ENCODE assay signal across 9 mouse cellular contexts in genomic region chr5:140282376-140282775, GRCm38 (mm10). TPM values are rescaled to one million over a fixed set of nuclear protein-coding genes. Genes with fewer than 3 reads are reported as not detected.
A peak's percentile ranks its signal among the peaks of the same experiment; 100 is the strongest.
DNase-seq lines count a peak whose midpoint lies in the region; ATAC-seq and TF ChIP-seq lines count a peak whose summit lies in the region.
"Had no signal": no experiment of that assay in that cellular context is flagged by ENCODE, and none has a peak within 500 bp of the region (broad histone marks: within the 10 kb centered on the region; RNA-seq: fewer than 3 reads in every experiment).

No protein-coding gene starts in this region.

- 85% methylated on average over 8 of the region's 8 CpGs for WGBS in heart, embryonic 16.5 days
- WGBS in heart, embryonic 10.5 days, result 86% methylated on average over 8 of the region's 8 CpGs
- 18% methylated on average over 8 of the region's 8 CpGs for WGBS in cerebellum, adult 2 months
- 82% methylated on average over 8 of the region's 8 CpGs for WGBS in heart, embryonic 12.5 days

- H3K4me2 ChIP-seq in heart, embryonic 16.5 days (ENCODE audit: low read depth, low read length), result no peak overlapping the region
- H3K4me2 ChIP-seq in heart, embryonic 12.5 days, result no peak overlapping the region
- H3K4me2 ChIP-seq: midbrain, embryonic 12.5 days had no signal

- no peak for DNase-seq in heart, embryonic 10.5 days (ENCODE audit: low spot score)
- DNase-seq in cerebellum, adult 2 months, result peak; percentile 44 to 56
- peak; percentile 84 to 88 for DNase-seq in kidney, postnatal 36 days
- DNase-seq in yolk sac, embryonic 10.5 days (ENCODE audit: low spot score), result peak; percentile 16
- DNase-seq in layer of hippocampus, adult 18-20 months (ENCODE audit: low spot score in 2 of 2), result no peak

- no peak overlapping the region for H3K4me3 ChIP-seq in heart, embryonic 16.5 days (ENCODE audit: low read length)
- H3K4me3 ChIP-seq in heart, embryonic 10.5 days, result no peak overlapping the region
- peak overlapping the region; percentile 29 for H3K4me3 ChIP-seq in ES-Bruce4 (ENCODE audit: low read depth, low read length)
- no peak overlapping the region for H3K4me3 ChIP-seq in cerebellum, adult 2 months (replicated peaks; ENCODE audit: insufficient read depth, low read depth, low read length)
- H3K4me3 ChIP-seq in heart, embryonic 12.5 days, result no peak overlapping the region
- H3K4me3 ChIP-seq: midbrain, embryonic 12.5 days had no signal

- no peaks in the 10 kb centered on the region; the same call in 1 of the 2 replicates for H3K36me3 ChIP-seq in heart, embryonic 16.5 days (ENCODE audit: control insufficient read depth, insufficient read depth)
- H3K36me3 ChIP-seq in heart, embryonic 10.5 days, result peaks cover 57% of the 10 kb centered on the region
- H3K36me3 ChIP-seq in ES-Bruce4 (ENCODE audit: control insufficient read depth, insufficient read depth, low read length, poor library complexity, severe bottlenecking), result no peaks in the 10 kb centered on the region
- H3K36me3 ChIP-seq in heart, embryonic 12.5 days, result peaks cover 37% of the 10 kb centered on the region

- no peak for TF ChIP-seq CTCF in ES-Bruce4 (IDR thresholded peaks at IDR 0.05; ENCODE audit: low read depth, low read length)
- TF ChIP-seq CTCF in cerebellum, adult 2 months (IDR thresholded peaks at IDR 0.05; ENCODE audit: borderline replicate concordance, insufficient read depth, low read depth, low read length), result no peak

- peak overlapping the region; percentile 26; the same call in 1 of the 2 replicates for H3K27ac ChIP-seq in heart, embryonic 16.5 days (ENCODE audit: low read length)
- no peak overlapping the region for H3K27ac ChIP-seq in heart, embryonic 10.5 days
- H3K27ac ChIP-seq in ES-Bruce4 (ENCODE audit: insufficient read depth, low read length), result 0 out of 2 replicates have a peak overlapping the region, but pooled peaks have one; percentile 8
- no peak overlapping the region for H3K27ac ChIP-seq in cerebellum, adult 2 months (ENCODE audit: insufficient read depth, low read length)
- H3K27ac ChIP-seq in heart, embryonic 12.5 days (ENCODE audit: poor library complexity, severe bottlenecking), result no peak overlapping the region
- H3K27ac ChIP-seq: midbrain, embryonic 12.5 days had no signal

- peak; percentile 49 for TF ChIP-seq POLR2A in ES-Bruce4 (IDR thresholded peaks at IDR 0.05; ENCODE audit: insufficient read depth, low read length)
- no peak for TF ChIP-seq POLR2A in cerebellum, adult 2 months (IDR thresholded peaks at IDR 0.05; ENCODE audit: borderline replicate concordance, insufficient read depth, low read length)

- ATAC-seq in heart, embryonic 16.5 days (replicated peaks; ENCODE audit: extremely low read depth, insufficient read depth, low FRiP score), result peak; percentile 67
- no peak for ATAC-seq in heart, embryonic 12.5 days (ENCODE audit: insufficient number of reproducible peaks, low FRiP score)

- H3K27me3 ChIP-seq in heart, embryonic 16.5 days (ENCODE audit: control insufficient read depth, insufficient read depth, low read length), result no peaks in the 10 kb centered on the region
- no peaks in the 10 kb centered on the region for H3K27me3 ChIP-seq in heart, embryonic 10.5 days (ENCODE audit: insufficient read depth, poor library complexity, severe bottlenecking)
- no peaks in the 10 kb centered on the region for H3K27me3 ChIP-seq in ES-Bruce4 (ENCODE audit: control insufficient read depth, insufficient read depth, low read length, poor library complexity, severe bottlenecking)
- no peaks in the 10 kb centered on the region for H3K27me3 ChIP-seq in cerebellum, adult 2 months (ENCODE audit: control insufficient read depth, insufficient read depth, low read length)
- H3K27me3 ChIP-seq in heart, embryonic 12.5 days (replicated peaks), result no peaks in the 10 kb centered on the region
- H3K27me3 ChIP-seq: midbrain, embryonic 12.5 days had no signal

- no peaks in the 10 kb centered on the region for H3K9me3 ChIP-seq in heart, embryonic 16.5 days (replicated peaks; ENCODE audit: control insufficient read depth, low read length)
- H3K9me3 ChIP-seq in heart, embryonic 10.5 days, result no peaks in the 10 kb centered on the region
- H3K9me3 ChIP-seq in ES-Bruce4 (replicated peaks; ENCODE audit: control insufficient read depth, insufficient read depth, low read length, poor library complexity, severe bottlenecking), result no peaks in the 10 kb centered on the region
- H3K9me3 ChIP-seq in heart, embryonic 12.5 days (replicated peaks), result no peaks in the 10 kb centered on the region
- H3K9me3 ChIP-seq: midbrain, embryonic 12.5 days had no signal

- no peak for TF ChIP-seq EP300 in ES-Bruce4 (IDR thresholded peaks at IDR 0.05; ENCODE audit: insufficient read depth, low read depth, low read length)

- H3K4me1 ChIP-seq in heart, embryonic 16.5 days (ENCODE audit: control insufficient read depth, insufficient read depth, low read length), result no peaks in the 10 kb centered on the region
- no peaks in the 10 kb centered on the region for H3K4me1 ChIP-seq in heart, embryonic 10.5 days
- peaks cover 3% of the 10 kb centered on the region for H3K4me1 ChIP-seq in ES-Bruce4 (ENCODE audit: control insufficient read depth, insufficient read depth, low read length)
- H3K4me1 ChIP-seq in cerebellum, adult 2 months (ENCODE audit: control insufficient read depth, insufficient read depth, low read length), result peaks cover 7% of the 10 kb centered on the region
- H3K4me1 ChIP-seq in heart, embryonic 12.5 days (replicated peaks), result no peaks in the 10 kb centered on the region

- no peak overlapping the region for H3K9ac ChIP-seq in heart, embryonic 16.5 days (ENCODE audit: low read length)
- no peak overlapping the region; the same call in 1 of the 2 replicates for H3K9ac ChIP-seq in ES-Bruce4 (ENCODE audit: low read depth, poor library complexity, severe bottlenecking)
- no peak overlapping the region for H3K9ac ChIP-seq in heart, embryonic 12.5 days
- H3K9ac ChIP-seq: midbrain, embryonic 12.5 days had no signal

RNA-seq across cellular contexts. Expression of gene Mad1l1, which starts 39.0 kb away (rescaled TPM):
- 26.5 and 27.8 TPM in 2 replicates for polyA plus RNA-seq in heart, embryonic 16.5 days (2015; fragmentation: Nextera tagmentation; extraction: Ambion mirVana)
- polyA plus RNA-seq in heart, embryonic 10.5 days (2016; fragmentation: Nextera tagmentation; extraction: Ambion mirVana), result 34.4 and 43.5 TPM in 2 replicates
- polyA plus RNA-seq in ES-Bruce4 (2011; ENCODE audit: insufficient read depth, insufficient read length, low read depth, missing spikeins), result 25.4 and 26.4 TPM in 2 replicates
- 25.3 and 25.5 TPM in 2 replicates for polyA plus RNA-seq in cerebellum, adult 2 months (2012; rRNA removed)
- 25.5 and 26.3 TPM in 2 replicates for polyA plus RNA-seq in heart, embryonic 12.5 days (2016; fragmentation: Nextera tagmentation; extraction: Ambion mirVana)
- total RNA-seq in layer of hippocampus, adult 18-20 months (2021), result 10 to 100 TPM; 14.1 to 16.9 TPM

RNA-seq across cellular contexts. Expression of gene Nudt1, which starts 39.1 kb away (rescaled TPM):
- polyA plus RNA-seq in heart, embryonic 16.5 days (2015; fragmentation: Nextera tagmentation; extraction: Ambion mirVana), result 27.4 and 28.5 TPM in 2 replicates
- polyA plus RNA-seq in heart, embryonic 10.5 days (2016; fragmentation: Nextera tagmentation; extraction: Ambion mirVana), result 39.2 and 50.4 TPM in 2 replicates
- polyA plus RNA-seq in ES-Bruce4 (2011; ENCODE audit: insufficient read depth, insufficient read length, low read depth, missing spikeins), result 39.4 and 40.9 TPM in 2 replicates
- polyA plus RNA-seq in cerebellum, adult 2 months (2012; rRNA removed), result 10.0 and 11.5 TPM in 2 replicates
- 25.8 and 28.0 TPM in 2 replicates for polyA plus RNA-seq in heart, embryonic 12.5 days (2016; fragmentation: Nextera tagmentation; extraction: Ambion mirVana)
- total RNA-seq in layer of hippocampus, adult 18-20 months (2021), result 1 to 10 TPM; 4.0 to 5.1 TPM

RNA-seq across cellular contexts. Expression of gene Mrm2, which starts 49.3 kb away (rescaled TPM):
- 16.7 and 16.9 TPM in 2 replicates for polyA plus RNA-seq in heart, embryonic 16.5 days (2015; fragmentation: Nextera tagmentation; extraction: Ambion mirVana)
- polyA plus RNA-seq in heart, embryonic 10.5 days (2016; fragmentation: Nextera tagmentation; extraction: Ambion mirVana), result 15.4 and 18.8 TPM in 2 replicates
- 5.6 and 8.8 TPM in 2 replicates for polyA plus RNA-seq in ES-Bruce4 (2011; ENCODE audit: insufficient read depth, insufficient read length, low read depth, missing spikeins)
- polyA plus RNA-seq in cerebellum, adult 2 months (2012; rRNA removed), result 14.2 and 17.7 TPM in 2 replicates
- 12.8 and 15.2 TPM in 2 replicates for polyA plus RNA-seq in heart, embryonic 12.5 days (2016; fragmentation: Nextera tagmentation; extraction: Ambion mirVana)
- total RNA-seq in layer of hippocampus, adult 18-20 months (2021), result 10 to 100 TPM in 1 of 2 experiments, 1 to 10 TPM in 1; 9.0 to 11.8 TPM

Comparison
In these comparisons a context has a peak if more than half of its experiments do, and no peak if none do; other contexts are left out.
1. H3K27ac ChIP-seq: peak in heart, embryonic 16.5 days (single experiment) and ES-Bruce4 (single experiment); none in heart, embryonic 10.5 days (single experiment), cerebellum, adult 2 months (single experiment) and heart, embryonic 12.5 days (single experiment).
2. DNase-seq: peak in cerebellum, adult 2 months (2 of 2), kidney, postnatal 36 days (2 of 2) and yolk sac, embryonic 10.5 days (single experiment); none in heart, embryonic 10.5 days (single experiment) and layer of hippocampus, adult 18-20 months (0 of 2).